Mouse (Mus musculus) ovary, adult 2 months (tissue): ENCODE results near the gene Lsm12. TPM values are rescaled to one million over a fixed set of nuclear protein-coding genes. Genes with fewer than 3 reads are reported as not detected.

ENCODE experiments used
- polyA plus RNA-seq: library from polyadenylated mRNA; depleted of rRNA; stranded (reverse); fragments of >200 nt; gene quantifications from 2 replicates; pipeline ENCODE4 v1.2.3, GENCODE M21; 2012; rRNA removed

The Lsm12 gene
- polyA plus RNA-seq: 25.7 and 33.2 TPM in 2 replicates

GRCm38 (mm10) chr11:102184646-102185495, at the start of gene Lsm12:
TSS of gene Lsm12 (minus strand) at chr11:102185296.

DNA sequence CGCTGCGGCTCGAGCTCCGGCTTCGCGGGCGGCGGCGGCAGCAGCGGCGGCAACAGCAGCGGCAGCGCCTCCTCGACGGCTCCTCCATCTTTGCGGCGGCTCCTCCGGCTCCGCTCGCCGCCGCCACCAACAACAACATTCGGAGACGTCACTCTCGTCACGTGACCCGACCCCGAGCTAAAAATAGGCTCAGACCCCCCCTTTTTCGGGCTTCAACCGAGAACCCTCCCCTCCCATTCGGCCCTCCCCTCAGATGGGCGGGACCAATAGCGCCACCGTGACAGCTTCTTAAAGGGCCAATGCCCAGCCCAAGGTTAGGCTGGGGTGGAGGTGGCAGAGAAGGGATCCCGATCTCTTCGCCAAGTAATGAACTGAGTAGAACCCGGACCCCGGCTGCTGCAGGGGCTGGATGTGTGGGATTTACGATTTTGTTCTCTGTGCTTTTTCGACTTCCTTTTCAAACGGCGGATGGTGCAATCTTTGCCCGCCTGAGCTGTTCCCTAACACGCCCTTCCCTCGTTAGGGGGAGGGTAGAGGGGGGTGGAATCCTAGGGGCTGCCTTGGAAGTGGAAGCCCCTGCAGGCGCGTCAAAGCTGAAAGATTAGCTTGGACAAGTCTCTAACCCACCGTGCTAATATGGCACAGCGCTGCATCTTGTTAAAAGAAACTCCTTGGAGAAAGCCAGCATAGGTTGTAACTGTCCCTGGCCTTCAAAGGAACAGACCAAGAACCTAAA, 45.1 kb upstream of the Lsm12 start, which contains the start of gene Hdac5:
Hdac5 (minus strand) TSS at position 161 of the 736 bp plus-strand sequence.

GRCm38 (mm10) chr11:102189461-102190436, 4.7 kb upstream of the Lsm12 start, which contains the start of gene G6pc3:
TSS of gene G6pc3 (plus strand) at chr11:102189620.

GRCm38 (mm10) chr11:102156039-102156785, 28.9 kb downstream of the Lsm12 start, which contains the start of gene Tmem101:
TSS of gene Tmem101 (minus strand) at chr11:102156404.

DNA sequence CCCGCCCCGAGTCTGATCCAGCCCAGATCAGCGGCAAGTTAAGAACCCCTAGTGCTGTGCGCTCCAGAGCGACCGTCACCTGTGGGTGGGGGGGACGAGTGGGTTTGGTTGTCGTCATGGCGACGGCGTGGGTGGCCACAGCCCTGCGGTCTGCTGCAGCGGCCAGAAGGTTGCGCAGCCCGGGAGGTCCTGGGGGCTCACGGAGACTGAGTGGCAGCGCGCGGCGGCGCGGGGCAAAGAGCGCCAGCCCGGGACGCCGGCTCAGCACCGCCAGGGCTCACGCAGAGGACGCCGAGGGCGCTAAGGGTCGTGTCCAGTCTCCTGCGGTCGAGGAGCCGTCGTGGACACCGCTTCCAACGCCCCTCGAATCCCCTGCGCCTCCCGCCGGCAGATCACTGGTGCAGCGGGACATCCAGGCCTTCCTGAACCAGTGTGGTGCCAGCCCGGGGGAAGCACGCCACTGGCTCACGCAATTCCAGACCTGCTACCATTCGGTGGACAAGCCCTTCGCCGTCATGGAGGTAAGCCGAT, 39.6 kb downstream of the Lsm12 start, which contains the start of gene Nags:
Nags (plus strand) TSS at position 43 of the 531 bp plus-strand sequence.

Other genes with a start within 250 kb of the Lsm12 start
- 0.20 and 0.30 TPM in 2 replicates for gene Sost, start 218.3 kb downstream of the Lsm12 start, polyA plus RNA-seq
- not detected in 2 replicates for gene Cfap97d1, start 201.0 kb downstream of the Lsm12 start, polyA plus RNA-seq
- 117 and 138 TPM in 2 replicates for gene Dusp3, start 198.3 kb downstream of the Lsm12 start, polyA plus RNA-seq
- gene Mpp3, start 156.8 kb downstream of the Lsm12 start, polyA plus RNA-seq: 19.1 and 19.2 TPM in 2 replicates
- 13.3 and 16.6 TPM in 2 replicates for gene Cd300lg, start 143.8 kb downstream of the Lsm12 start, polyA plus RNA-seq
- gene Mpp2, start 96.8 kb downstream of the Lsm12 start, polyA plus RNA-seq: 10.5 and 10.9 TPM in 2 replicates
- gene Ppy, start 84.0 kb downstream of the Lsm12 start, polyA plus RNA-seq: not detected in 2 replicates
- gene Pyy, start 77.5 kb downstream of the Lsm12 start, polyA plus RNA-seq: not detected in 2 replicates
- gene Nags, start 39.8 kb downstream of the Lsm12 start, polyA plus RNA-seq: 3.6 and 3.7 TPM in 2 replicates
- 37.3 and 46.7 TPM in 2 replicates for gene Tmem101, start 28.9 kb downstream of the Lsm12 start, polyA plus RNA-seq
- gene G6pc3, start 4.3 kb upstream of the Lsm12 start, polyA plus RNA-seq: 169 and 171 TPM in 2 replicates
- gene Hdac5, start 44.9 kb upstream of the Lsm12 start, polyA plus RNA-seq: 117 and 151 TPM in 2 replicates
- 6.4 and 10.6 TPM in 2 replicates for gene BC030867, start 63.6 kb upstream of the Lsm12 start, polyA plus RNA-seq
- 0.37 and 0.42 TPM in 2 replicates for gene Asb16, start 83.4 kb upstream of the Lsm12 start, polyA plus RNA-seq
- 60.5 and 74.0 TPM in 2 replicates for gene Tmub2, start 99.6 kb upstream of the Lsm12 start, polyA plus RNA-seq
- gene Atxn7l3, start 111.3 kb upstream of the Lsm12 start, polyA plus RNA-seq: 46.0 and 47.7 TPM in 2 replicates
- 35.3 and 42.8 TPM in 2 replicates for gene Ubtf, start 134.4 kb upstream of the Lsm12 start, polyA plus RNA-seq
- gene Slc4a1, start 180.9 kb upstream of the Lsm12 start, polyA plus RNA-seq: 0.03 TPM in 1 of 2 replicates, not detected in the other
- gene Rundc3a, start 208.1 kb upstream of the Lsm12 start, polyA plus RNA-seq: 4.5 and 5.9 TPM in 2 replicates
- 573 and 609 TPM in 2 replicates for gene Slc25a39, start 222.7 kb upstream of the Lsm12 start, polyA plus RNA-seq
- gene Grn, start 245.0 kb upstream of the Lsm12 start, polyA plus RNA-seq: 283 and 344 TPM in 2 replicates